Mouse (Mus musculus): ENCODE data around the gene Srsf12.

GRCm38 (mm10) chr4:33260311-33260710 lies 51.5 kb downstream of the Srsf12 start:
- TF ChIP-seq CTCF (IDR thresholded peaks at IDR 0.05; ENCODE audit: borderline replicate concordance, extremely low read depth, insufficient read depth, insufficient read length) = no peak
- TF ChIP-seq POLR2A (IDR thresholded peaks at IDR 0.05; ENCODE audit: borderline replicate concordance, extremely low read depth, insufficient read depth, insufficient read length, poor library complexity, severe bottlenecking) = no peak
